Mouse (Mus musculus): Measurements from ENCODE around the gene Tbl3. TPM values are rescaled to one million over a fixed set of nuclear protein-coding genes. Genes with fewer than 3 reads are reported as not detected.

Tbl3 gene
- polyA plus RNA-seq, 1 experiment from 2014 or later: 25.2 TPM

GRCm38 (mm10) chr17:24686514-24686913, 20.9 kb downstream of the Tbl3 start:
- H3K4me2 ChIP-seq (replicated peaks; ENCODE audit: low read depth): peak overlapping the region; percentile 45
- no peak for TF ChIP-seq CTCF (IDR thresholded peaks at IDR 0.05; ENCODE audit: low read depth)
- ATAC-seq: 0 out of 2 replicates have a peak, but pooled peaks have one; percentile 61

DNA sequence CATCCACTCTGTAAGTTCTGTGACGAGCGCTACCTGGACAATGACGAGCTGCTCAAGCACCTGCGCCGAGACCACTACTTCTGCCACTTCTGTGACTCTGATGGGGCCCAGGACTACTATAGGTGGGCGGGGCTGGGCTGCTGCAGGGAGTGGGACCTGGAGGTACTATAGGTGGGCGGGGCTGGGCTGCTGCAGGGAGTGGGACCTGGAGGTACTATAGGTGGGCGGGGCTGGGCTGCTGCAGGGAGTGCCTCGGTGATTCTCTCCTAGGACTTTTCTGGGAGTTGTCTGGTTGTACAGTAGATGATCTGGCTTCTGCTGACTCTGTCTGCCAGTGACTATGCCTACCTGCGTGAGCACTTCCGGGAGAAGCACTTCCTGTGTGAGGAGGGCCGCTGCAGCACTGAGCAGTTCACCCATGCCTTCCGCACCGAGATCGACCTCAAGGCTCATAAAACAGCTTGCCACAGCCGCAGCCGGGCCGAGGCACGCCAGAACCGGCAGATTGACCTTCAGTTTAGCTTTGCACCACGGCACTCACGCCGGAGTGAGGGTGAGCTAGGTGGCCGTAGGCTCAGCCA, 29.9 kb downstream of the Tbl3 start:
- WGBS: 49% methylated on average over 24 of the region's 24 CpGs
- H3K9me3 ChIP-seq (ENCODE audit: control insufficient read depth): no peaks in the 10 kb centered on the region
- H3K9ac ChIP-seq (ENCODE audit: low read depth, low read length): no peak overlapping the region
- peak overlapping the region; percentile 48 for H3K4me2 ChIP-seq (replicated peaks; ENCODE audit: low read depth)
- peaks cover 67% of the 10 kb centered on the region for H3K36me3 ChIP-seq (ENCODE audit: control insufficient read depth, insufficient read depth)
- peak overlapping the region; percentile 62 for H3K27ac ChIP-seq (ENCODE audit: low read depth, low read length)
- H3K27me3 ChIP-seq (replicated peaks; ENCODE audit: control insufficient read depth, insufficient read depth, low read length): no peaks in the 10 kb centered on the region
- no peak for TF ChIP-seq CTCF (IDR thresholded peaks at IDR 0.05; ENCODE audit: low read depth)
- peak; percentile 76 for ATAC-seq
- H3K4me3 ChIP-seq (ENCODE audit: low read depth, low read length): no peak overlapping the region
- H3K4me1 ChIP-seq (replicated peaks; ENCODE audit: control insufficient read depth, insufficient read depth, low read length): no peaks in the 10 kb centered on the region

More at GRCm38 (mm10) chr17:24686514-24686913, 20.9 kb downstream of the Tbl3 start:
- peaks cover 7% of the 10 kb centered on the region for H3K36me3 ChIP-seq (ENCODE audit: control insufficient read depth, insufficient read depth)
- H3K4me3 ChIP-seq (ENCODE audit: low read depth, low read length): 0 out of 2 replicates have a peak overlapping the region, but pooled peaks have one; percentile 2
- peaks cover 6% of the 10 kb centered on the region; the same call in 1 of the 2 replicates for H3K4me1 ChIP-seq (replicated peaks; ENCODE audit: control insufficient read depth, insufficient read depth, low read length)
- no peaks in the 10 kb centered on the region for H3K9me3 ChIP-seq (ENCODE audit: control insufficient read depth)
- H3K27ac ChIP-seq (ENCODE audit: low read depth, low read length): no peak overlapping the region
- H3K9ac ChIP-seq (ENCODE audit: low read depth, low read length): no peak overlapping the region; the same call in 1 of the 2 replicates
- peaks cover 36% of the 10 kb centered on the region for H3K27me3 ChIP-seq (replicated peaks; ENCODE audit: control insufficient read depth, insufficient read depth, low read length)
- WGBS: 37% methylated on average over 16 of the region's 16 CpGs

- peaks cover 1% of the 10 kb centered on the region; the same call in 1 of the 2 replicates for H3K4me1 ChIP-seq (replicated peaks; ENCODE audit: control insufficient read depth, insufficient read depth, low read length)
- no peaks in the 10 kb centered on the region for H3K27me3 ChIP-seq (replicated peaks; ENCODE audit: control insufficient read depth, insufficient read depth, low read length)
- peaks cover 63% of the 10 kb centered on the region for H3K36me3 ChIP-seq (ENCODE audit: control insufficient read depth, insufficient read depth)
- no peaks in the 10 kb centered on the region for H3K9me3 ChIP-seq (ENCODE audit: control insufficient read depth)
- no peak overlapping the region for H3K9ac ChIP-seq (ENCODE audit: low read depth, low read length)
- no peak overlapping the region for H3K4me3 ChIP-seq (ENCODE audit: low read depth, low read length)
- peak overlapping the region; percentile 21 for H3K27ac ChIP-seq (ENCODE audit: low read depth, low read length)
- TF ChIP-seq CTCF (IDR thresholded peaks at IDR 0.05; ENCODE audit: low read depth): no peak
- no peak for ATAC-seq
- H3K4me2 ChIP-seq (replicated peaks; ENCODE audit: low read depth): no peak overlapping the region
- WGBS: 94% methylated on average over 5 of the region's 5 CpGs
Measured at GRCm38 (mm10) chr17:24676877-24677276, 30.6 kb downstream of the Tbl3 start.

DNA sequence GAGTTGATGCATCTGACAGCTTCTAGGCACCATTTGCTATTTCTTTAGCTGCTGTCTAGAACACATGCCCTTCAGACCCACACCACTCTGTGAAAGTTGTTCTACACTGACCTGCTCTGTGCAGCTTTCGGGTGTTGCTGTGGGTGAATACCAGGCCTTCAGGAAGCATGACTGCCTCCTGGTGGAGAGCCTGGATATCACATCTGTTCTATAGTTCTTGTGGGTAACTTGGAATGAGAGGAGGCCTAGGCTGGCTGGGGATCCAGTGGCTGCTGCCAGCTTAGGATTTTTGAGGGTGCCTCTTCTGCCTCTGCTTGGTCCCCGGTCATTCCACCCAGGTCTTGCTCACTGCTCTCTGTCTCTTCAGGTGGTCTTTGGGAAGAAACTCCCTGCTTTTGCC, 31.3 kb downstream of the Tbl3 start:
- peaks cover 8% of the 10 kb centered on the region; the same call in 1 of the 2 replicates for H3K4me1 ChIP-seq (replicated peaks; ENCODE audit: control insufficient read depth, insufficient read depth, low read length)
- no peak; the same call in 1 of the 2 replicates for ATAC-seq
- H3K4me2 ChIP-seq (replicated peaks; ENCODE audit: low read depth): no peak overlapping the region
- H3K4me3 ChIP-seq (ENCODE audit: low read depth, low read length): no peak overlapping the region
- no peak overlapping the region for H3K9ac ChIP-seq (ENCODE audit: low read depth, low read length)
- TF ChIP-seq CTCF (IDR thresholded peaks at IDR 0.05; ENCODE audit: low read depth): peak; percentile 90
- 58% methylated on average over 2 of the region's 2 CpGs for WGBS
- no peaks in the 10 kb centered on the region for H3K27me3 ChIP-seq (replicated peaks; ENCODE audit: control insufficient read depth, insufficient read depth, low read length)
- H3K9me3 ChIP-seq (ENCODE audit: control insufficient read depth): no peaks in the 10 kb centered on the region
- H3K27ac ChIP-seq (ENCODE audit: low read depth, low read length): no peak overlapping the region
- peaks cover 57% of the 10 kb centered on the region for H3K36me3 ChIP-seq (ENCODE audit: control insufficient read depth, insufficient read depth)

GRCm38 (mm10) chr17:24674277-24674676, 33.2 kb downstream of the Tbl3 start:
- Histone ChIP-seq H3K27me3 (replicated peaks; ENCODE audit: control insufficient read depth, insufficient read depth, low read length) (no peaks in the 10 kb centered on the region), H3K9ac (ENCODE audit: low read depth, low read length) (no peak overlapping the region), H3K4me2 (replicated peaks; ENCODE audit: low read depth) (no peak overlapping the region), H3K4me3 (ENCODE audit: low read depth, low read length) (no peak overlapping the region), H3K4me1 (replicated peaks; ENCODE audit: control insufficient read depth, insufficient read depth, low read length) (peaks cover 16% of the 10 kb centered on the region; the same call in 1 of the 2 replicates), H3K9me3 (ENCODE audit: control insufficient read depth) (no peaks in the 10 kb centered on the region), H3K27ac (ENCODE audit: low read depth, low read length) (no peak overlapping the region), H3K36me3 (ENCODE audit: control insufficient read depth, insufficient read depth) (peaks cover 38% of the 10 kb centered on the region)
- no peak for ATAC-seq
- TF ChIP-seq CTCF (IDR thresholded peaks at IDR 0.05; ENCODE audit: low read depth): no peak
- WGBS: 85% methylated on average over 7 of the region's 7 CpGs

DNA sequence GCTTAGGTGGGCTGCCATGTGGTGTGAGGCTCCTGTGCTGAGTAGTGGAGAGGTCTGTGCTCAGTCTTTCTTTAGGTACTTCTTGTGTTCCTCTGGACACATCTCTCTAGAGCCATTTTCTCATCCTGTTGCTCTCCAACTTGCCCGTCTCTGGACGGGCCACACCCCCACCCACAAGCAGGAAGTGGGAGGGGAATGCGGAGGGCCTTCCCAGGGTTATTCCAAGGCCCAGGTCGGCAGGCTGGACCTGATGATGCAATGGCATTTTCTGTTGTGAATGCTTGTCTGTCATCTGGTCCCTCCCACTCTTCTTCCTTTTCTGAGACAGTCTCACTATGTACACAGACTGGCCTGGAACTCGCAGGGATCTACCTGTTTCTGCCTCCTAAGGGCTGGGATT, 35.3 kb downstream of the Tbl3 start:
- TF ChIP-seq CTCF (IDR thresholded peaks at IDR 0.05; ENCODE audit: low read depth): no peak
- H3K27me3 ChIP-seq (replicated peaks; ENCODE audit: control insufficient read depth, insufficient read depth, low read length): no peaks in the 10 kb centered on the region
- no peak overlapping the region for H3K9ac ChIP-seq (ENCODE audit: low read depth, low read length)
- WGBS: 11% methylated on average over 5 of the region's 5 CpGs
- ATAC-seq: peak; percentile 49
- H3K9me3 ChIP-seq (ENCODE audit: control insufficient read depth): no peaks in the 10 kb centered on the region
- H3K4me2 ChIP-seq (replicated peaks; ENCODE audit: low read depth): peak overlapping the region; percentile 72
- no peak overlapping the region; the same call in 1 of the 2 replicates for H3K27ac ChIP-seq (ENCODE audit: low read depth, low read length)
- H3K36me3 ChIP-seq (ENCODE audit: control insufficient read depth, insufficient read depth): peaks cover 16% of the 10 kb centered on the region; the same call in 1 of the 2 replicates
- H3K4me3 ChIP-seq (ENCODE audit: low read depth, low read length): peak overlapping the region; percentile 3; the same call in 1 of the 2 replicates
- peaks cover 16% of the 10 kb centered on the region for H3K4me1 ChIP-seq (replicated peaks; ENCODE audit: control insufficient read depth, insufficient read depth, low read length)
